Mouse (Mus musculus) heart, embryonic 12.5 days (tissue): ENCODE measurements around the gene Hist1h4b. TPM values are rescaled to one million over a fixed set of nuclear protein-coding genes. Genes with fewer than 3 reads are reported as not detected.
"Not testable (repeated sequence)": the region's sequence is repeated elsewhere in the genome, so short reads cannot be mapped to it uniquely, and the experiment has no call there.

Experiments used
- ATAC-seq: fragments of 200-750 bp; cut with Nextera tagmentation; 2 replicates; pipeline ENCODE4 v1.8.0; 2017; ENCODE audit warnings: moderate TSS enrichment, moderate library complexity; ENCODE audit not compliant: insufficient number of reproducible peaks, low FRiP score
- H3K27ac ChIP-seq: fragments of 300-500 bp; sonication (generic); 2 replicates; pipeline ENCODE4 v1.5.1; 2016; ENCODE audit warnings: mild to moderate bottlenecking, moderate library complexity; ENCODE audit not compliant: poor library complexity, severe bottlenecking
- H3K27me3 ChIP-seq: fragments of 300-500 bp; sonication (generic); replicated peaks from 2 replicates; pipeline ENCODE4 v1.6.1; 2016; ENCODE audit warnings: mild to moderate bottlenecking, moderate library complexity
- H3K36me3 ChIP-seq: fragments of 300-500 bp; sonication (generic); 2 replicates; pipeline ENCODE4 v1.6.1; 2016; ENCODE audit warnings: mild to moderate bottlenecking, moderate library complexity
- H3K4me1 ChIP-seq: fragments of 300-500 bp; sonication (generic); replicated peaks from 2 replicates; pipeline ENCODE4 v1.6.1; 2016; ENCODE audit warnings: mild to moderate bottlenecking
- H3K4me2 ChIP-seq: fragments of 300-500 bp; sonication (generic); 2 replicates; pipeline ENCODE4 v1.6.1; 2016; ENCODE audit warnings: mild to moderate bottlenecking, moderate library complexity
- H3K4me3 ChIP-seq: fragments of 300-500 bp; sonication (generic); 2 replicates; pipeline ENCODE4 v1.5.1; 2016; ENCODE audit warnings: mild to moderate bottlenecking
- H3K9ac ChIP-seq: fragments of 300-500 bp; sonication (generic); 2 replicates; pipeline ENCODE4 v1.6.1; 2016; ENCODE audit warnings: mild to moderate bottlenecking, moderate library complexity
- H3K9me3 ChIP-seq: fragments of 300-500 bp; sonication (generic); replicated peaks from 2 replicates; pipeline ENCODE4 v1.6.1; 2016; ENCODE audit warnings: mild to moderate bottlenecking, moderate library complexity
- WGBS: fragments of 180-500 bp; shearing (Covaris S2); methylation state at CpG from one replicate; pipeline ENCODE4 v1.1.7; 2016; 5-methylcytosine and 5-hydroxymethylcytosine counted together
- polyA plus RNA-seq: library from polyadenylated mRNA; unstranded; fragments of >200 nt; fragmentation: Nextera tagmentation; extraction: Ambion mirVana; gene quantifications from 2 replicates; pipeline ENCODE4 v1.2.1, GENCODE M21; 2016

Hist1h4b gene
- polyA plus RNA-seq, 1 experiment from 2014 or later, result 2.1 TPM

GRCm38 (mm10) chr13:23749563-23750121 is 7.2 kb upstream of the Hist1h4b start:
- Histone ChIP-seq H3K4me2 (no peak overlapping the region), H3K9me3 (no peaks in the 10 kb centered on the region), H3K27me3 (no peaks in the 10 kb centered on the region), H3K36me3 (no peaks in the 10 kb centered on the region), H3K4me3 (no peak overlapping the region), H3K4me1 (peaks cover 11% of the 10 kb centered on the region), H3K27ac (peak overlapping the region; percentile 38), H3K9ac (no peak overlapping the region)
- ATAC-seq, result no peak
- 86% methylated on average over 5 of the region's 5 CpGs for WGBS

- under 1% methylated on average over 28 of the region's 47 CpGs for WGBS
- not testable (repeated sequence) for H3K27me3 ChIP-seq, H3K9me3 ChIP-seq, ATAC-seq, H3K36me3 ChIP-seq
- peaks cover 11% of the 10 kb centered on the region for H3K4me1 ChIP-seq
- H3K4me3 ChIP-seq, result peak within 1 kb of the TSS; percentile 53
- peak within 1 kb of the TSS; percentile 72; the same call in 1 of the 2 replicates for H3K9ac ChIP-seq
- H3K4me2 ChIP-seq, result peak within 1 kb of the TSS; percentile 76
- peak within 1 kb of the TSS; percentile 98 for H3K27ac ChIP-seq
Measured at GRCm38 (mm10) chr13:23750839-23751477, 5.9 kb upstream of the Hist1h4b start, which contains the start of gene Hist1h2ab. Gene Hist1h2ab, plus strand, starts transcription at chr13:23751126.

GRCm38 (mm10) chr13:23751478-23751956 is 5.3 kb upstream of the Hist1h4b start:
- Histone ChIP-seq H3K27ac (peak overlapping the region; percentile 98), H3K4me2 (peak overlapping the region; percentile 76), H3K27me3 (no peaks in the 10 kb centered on the region), H3K9me3 (no peaks in the 10 kb centered on the region), H3K4me1 (peaks cover 11% of the 10 kb centered on the region), H3K4me3 (peak overlapping the region; percentile 53), H3K9ac (peak overlapping the region; percentile 72; the same call in 1 of the 2 replicates), H3K36me3 (no peaks in the 10 kb centered on the region)
- 3% methylated on average over 11 of the region's 11 CpGs for WGBS
- ATAC-seq, result no peak

- not testable (repeated sequence) for H3K9me3 ChIP-seq, H3K36me3 ChIP-seq, H3K27me3 ChIP-seq, H3K4me1 ChIP-seq
- Histone ChIP-seq H3K27ac (peak within 1 kb of the TSS; percentile 98), H3K4me2 (peak within 1 kb of the TSS; percentile 76), H3K9ac (peak within 1 kb of the TSS; percentile 72), H3K4me3 (peak within 1 kb of the TSS; percentile 53)
- peak; percentile 86 for ATAC-seq
- under 1% methylated on average over 22 of the region's 47 CpGs for WGBS
Measured at GRCm38 (mm10) chr13:23752067-23752741, 4.6 kb upstream of the Hist1h4b start, which contains the start of gene Hist1h3b. Gene Hist1h3b, plus strand, starts transcription at chr13:23752267.

- Histone ChIP-seq H3K9ac (peak overlapping the region; percentile 68), H3K9me3 (no peaks in the 10 kb centered on the region), H3K27me3 (no peaks in the 10 kb centered on the region), H3K4me3 (peak overlapping the region; percentile 45), H3K4me1 (peaks cover 12% of the 10 kb centered on the region), H3K36me3 (no peaks in the 10 kb centered on the region), H3K4me2 (peak overlapping the region; percentile 67), H3K27ac (peak overlapping the region; percentile 71; the same call in 1 of the 2 replicates)
- no peak for ATAC-seq
- WGBS, result 7% methylated on average over 6 of the region's 6 CpGs
Measured at GRCm38 (mm10) chr13:23752742-23753172, 4.1 kb upstream of the Hist1h4b start.

GRCm38 (mm10) chr13:23753314-23754078 is 3.3 kb upstream of the Hist1h4b start:
- no peak overlapping the region for H3K27ac ChIP-seq
- no peaks in the 10 kb centered on the region for H3K36me3 ChIP-seq
- no peak overlapping the region for H3K4me3 ChIP-seq
- ATAC-seq, result no peak
- no peak overlapping the region for H3K9ac ChIP-seq
- WGBS, result 62% methylated on average over 4 of the region's 4 CpGs
- H3K4me2 ChIP-seq, result no peak overlapping the region
- no peaks in the 10 kb centered on the region for H3K9me3 ChIP-seq
- H3K27me3 ChIP-seq, result no peaks in the 10 kb centered on the region
- peaks cover 7% of the 10 kb centered on the region; the same call in 1 of the 2 replicates for H3K4me1 ChIP-seq

GRCm38 (mm10) chr13:23755000-23755399 is 1.8 kb upstream of the Hist1h4b start:
- H3K27ac ChIP-seq, result no peak overlapping the region
- no peak for ATAC-seq

GRCm38 (mm10) chr13:23757211-23757773 is 479 bp downstream of the Hist1h4b start:
- H3K27ac ChIP-seq, result peak overlapping the region; percentile 93
- peak overlapping the region; percentile 81 for H3K9ac ChIP-seq
- WGBS, result 1% methylated on average over 19 of the region's 23 CpGs
- peaks cover 12% of the 10 kb centered on the region for H3K4me1 ChIP-seq
- no peaks in the 10 kb centered on the region for H3K27me3 ChIP-seq
- no peaks in the 10 kb centered on the region for H3K9me3 ChIP-seq
- H3K4me2 ChIP-seq, result peak overlapping the region; percentile 77
- no peaks in the 10 kb centered on the region for H3K36me3 ChIP-seq
- peak overlapping the region; percentile 51 for H3K4me3 ChIP-seq
- ATAC-seq, result no peak; the same call in 1 of the 2 replicates

More at GRCm38 (mm10) chr13:23755000-23755399, 1.8 kb upstream of the Hist1h4b start:
- no peak overlapping the region for H3K4me3 ChIP-seq
- H3K27me3 ChIP-seq, result no peaks in the 10 kb centered on the region
- H3K4me1 ChIP-seq, result peaks cover 7% of the 10 kb centered on the region
- no peaks in the 10 kb centered on the region for H3K36me3 ChIP-seq
- no peak overlapping the region for H3K9ac ChIP-seq
- H3K4me2 ChIP-seq, result no peak overlapping the region
- H3K9me3 ChIP-seq, result no peaks in the 10 kb centered on the region

- no peak overlapping the region for H3K4me3 ChIP-seq
- no peak overlapping the region for H3K4me2 ChIP-seq
- no peak overlapping the region for H3K27ac ChIP-seq
- H3K4me1 ChIP-seq, result peaks cover 12% of the 10 kb centered on the region
- no peaks in the 10 kb centered on the region for H3K27me3 ChIP-seq
- no peaks in the 10 kb centered on the region for H3K9me3 ChIP-seq
- ATAC-seq, result no peak
- no peaks in the 10 kb centered on the region for H3K36me3 ChIP-seq
- H3K9ac ChIP-seq, result no peak overlapping the region
- WGBS, result 49% methylated on average over 3 of the region's 3 CpGs
Measured at GRCm38 (mm10) chr13:23757921-23758320, 1.1 kb downstream of the Hist1h4b start.

GRCm38 (mm10) chr13:23759251-23759771 is 2.5 kb downstream of the Hist1h4b start:
- Histone ChIP-seq H3K4me1 (peaks cover 21% of the 10 kb centered on the region), H3K9me3 (no peaks in the 10 kb centered on the region), H3K27me3 (no peaks in the 10 kb centered on the region), H3K9ac (no peak overlapping the region), H3K4me2 (no peak overlapping the region), H3K36me3 (no peaks in the 10 kb centered on the region), H3K4me3 (no peak overlapping the region), H3K27ac (no peak overlapping the region)
- ATAC-seq, result no peak
- WGBS, result 86% methylated on average over 3 of the region's 3 CpGs
